Comparison of ENCODE assay signal across 10 mouse cellular contexts in the genomic region with DNA sequence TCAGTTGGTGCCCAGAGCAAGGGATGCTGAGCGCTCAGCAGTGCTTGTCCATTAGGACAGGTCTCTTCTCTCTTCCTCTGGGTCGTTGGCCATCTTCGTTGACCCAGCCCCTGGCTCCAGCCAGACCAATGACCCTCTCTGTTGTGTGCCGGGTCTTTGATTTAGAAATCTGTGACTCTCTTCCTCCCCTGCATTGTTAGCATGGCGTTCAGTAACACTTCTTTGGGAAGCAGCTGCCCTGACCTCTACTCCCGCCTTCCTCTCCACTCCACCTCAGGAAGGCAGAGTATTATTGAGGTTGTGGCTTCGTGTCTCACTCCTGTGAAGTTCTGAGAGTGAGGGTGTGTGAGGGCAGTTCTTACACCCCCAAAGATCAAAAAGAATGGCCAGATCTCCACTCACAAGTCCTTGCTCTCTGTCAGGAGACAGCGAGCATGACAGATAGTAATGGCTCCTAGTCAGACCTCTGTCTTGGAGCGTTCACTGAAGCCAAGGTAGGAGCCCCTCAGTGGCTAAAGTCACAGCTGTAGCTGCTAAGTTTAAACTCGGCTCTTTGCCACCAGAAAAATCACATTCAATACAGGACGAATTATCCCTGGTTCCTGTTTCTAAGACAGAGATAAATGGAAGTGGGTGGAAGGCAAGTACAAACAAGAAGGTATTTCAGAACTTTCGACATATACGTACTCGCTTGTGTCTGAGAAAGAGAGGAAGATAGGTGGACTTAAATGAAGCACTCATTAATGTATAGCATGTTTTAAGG. TPM values are rescaled to one million over a fixed set of nuclear protein-coding genes. Genes with fewer than 3 reads are reported as not detected.
DNase-seq lines count a peak whose midpoint lies in the region; ATAC-seq lines count a peak whose summit lies in the region.
"Had no signal": no experiment of that assay in that cellular context is flagged by ENCODE, and none has a peak within 500 bp of the region (broad histone marks: within the 10 kb centered on the region; RNA-seq: fewer than 3 reads in every experiment).

No protein-coding gene starts in this region.

- 68% methylated on average over 14 of the region's 14 CpGs for WGBS in heart, embryonic 12.5 days
- 83% methylated on average over 14 of the region's 14 CpGs for WGBS in neural tube, embryonic 15.5 days
- WGBS in intestine, embryonic 14.5 days, result 69% methylated on average over 14 of the region's 14 CpGs
- 56% methylated on average over 14 of the region's 14 CpGs for whole genome bisulfite sequencing in stomach, embryonic 14.5 days

- peaks cover 44% of the 10 kb centered on the region for H3K4me1 ChIP-seq in heart, embryonic 12.5 days (replicated peaks)
- peaks cover 17% of the 10 kb centered on the region for H3K4me1 ChIP-seq in neural tube, embryonic 15.5 days
- H3K4me1 ChIP-seq in intestine, embryonic 14.5 days (replicated peaks; ENCODE audit: control insufficient read depth, insufficient read depth, low read length), result peaks cover 22% of the 10 kb centered on the region
- H3K4me1 ChIP-seq in stomach, embryonic 14.5 days (ENCODE audit: control insufficient read depth, insufficient read depth, low read length), result peaks cover 28% of the 10 kb centered on the region

- no peaks in the 10 kb centered on the region for H3K9me3 ChIP-seq in heart, embryonic 12.5 days (replicated peaks)
- H3K9me3 ChIP-seq in neural tube, embryonic 15.5 days (replicated peaks), result no peaks in the 10 kb centered on the region
- H3K9me3 ChIP-seq in intestine, embryonic 14.5 days (ENCODE audit: control insufficient read depth, low read length), result no peaks in the 10 kb centered on the region
- H3K9me3 ChIP-seq in stomach, embryonic 14.5 days (ENCODE audit: control insufficient read depth, low read depth, low read length), result no peaks in the 10 kb centered on the region
- H3K9me3 ChIP-seq: hindbrain, embryonic 15.5 days had no signal

- no peaks in the 10 kb centered on the region for H3K36me3 ChIP-seq in heart, embryonic 12.5 days
- H3K36me3 ChIP-seq in neural tube, embryonic 15.5 days, result no peaks in the 10 kb centered on the region
- no peaks in the 10 kb centered on the region for H3K36me3 ChIP-seq in intestine, embryonic 14.5 days (ENCODE audit: control insufficient read depth, insufficient read depth, low read length)
- no peaks in the 10 kb centered on the region for H3K36me3 ChIP-seq in stomach, embryonic 14.5 days (ENCODE audit: control insufficient read depth, insufficient read depth, low read length)
- H3K36me3 ChIP-seq: hindbrain, embryonic 15.5 days had no signal

- no peak for DNase-seq in heart, postnatal 25 days (ENCODE audit: low spot score)
- DNase-seq in neural tube, embryonic 10.5 days (ENCODE audit: extremely low spot score, low spot score), result peak; percentile 12
- DNase-seq in intestine, embryonic 14.5 days (ENCODE audit: low spot score), result peak; percentile 48
- DNase-seq in right cerebral cortex, adult 18-20 months, result no peak
- no peak for DNase-seq in left cerebral cortex, postnatal 4 days

- H3K4me2 ChIP-seq in heart, embryonic 12.5 days, result 0 out of 2 replicates have a peak overlapping the region, but pooled peaks have one; percentile 0
- no peak overlapping the region for H3K4me2 ChIP-seq in neural tube, embryonic 15.5 days
- no peak overlapping the region for H3K4me2 ChIP-seq in intestine, embryonic 14.5 days (ENCODE audit: low read length)
- H3K4me2 ChIP-seq in stomach, embryonic 14.5 days (replicated peaks; ENCODE audit: low read depth, low read length), result no peak overlapping the region
- H3K4me2 ChIP-seq: hindbrain, embryonic 15.5 days had no signal

- H3K9ac ChIP-seq in heart, embryonic 12.5 days, result no peak overlapping the region
- no peak overlapping the region for H3K9ac ChIP-seq in neural tube, embryonic 15.5 days (replicated peaks)
- no peak overlapping the region for H3K9ac ChIP-seq in intestine, embryonic 14.5 days (ENCODE audit: low read length)
- H3K9ac ChIP-seq in stomach, embryonic 14.5 days (replicated peaks; ENCODE audit: low read depth, low read length), result no peak overlapping the region
- H3K9ac ChIP-seq: hindbrain, embryonic 15.5 days had no signal

- no peak for ATAC-seq in heart, embryonic 12.5 days (ENCODE audit: insufficient number of reproducible peaks, low FRiP score)
- no peak for ATAC-seq in neural tube, embryonic 15.5 days (ENCODE audit: low FRiP score)
- ATAC-seq in intestine, embryonic 14.5 days (replicated peaks; ENCODE audit: low FRiP score, low TSS enrichment, low read depth), result no peak
- ATAC-seq in stomach, embryonic 14.5 days (ENCODE audit: insufficient number of reproducible peaks, insufficient read depth, low FRiP score, low read depth), result no peak

- H3K27me3 ChIP-seq in heart, embryonic 12.5 days (replicated peaks), result no peaks in the 10 kb centered on the region
- H3K27me3 ChIP-seq in neural tube, embryonic 15.5 days (replicated peaks), result no peaks in the 10 kb centered on the region
- H3K27me3 ChIP-seq in intestine, embryonic 14.5 days (replicated peaks; ENCODE audit: control insufficient read depth, insufficient read depth, low read length), result no peaks in the 10 kb centered on the region
- H3K27me3 ChIP-seq in stomach, embryonic 14.5 days (ENCODE audit: control insufficient read depth, insufficient read depth, low read length), result no peaks in the 10 kb centered on the region
- H3K27me3 ChIP-seq: hindbrain, embryonic 15.5 days had no signal

- no peak overlapping the region for H3K4me3 ChIP-seq in heart, embryonic 12.5 days
- no peak overlapping the region for H3K4me3 ChIP-seq in neural tube, embryonic 15.5 days (replicated peaks)
- H3K4me3 ChIP-seq in intestine, embryonic 14.5 days (ENCODE audit: low read depth, low read length), result no peak overlapping the region
- no peak overlapping the region for H3K4me3 ChIP-seq in stomach, embryonic 14.5 days (ENCODE audit: low read depth, low read length)
- H3K4me3 ChIP-seq: hindbrain, embryonic 15.5 days had no signal

- intact Hi-C loops in heart, postnatal 25 days (cut with DNase I), result no loop called here
- intact Hi-C loops in left cerebral cortex, postnatal 4 days (cut with DNase I), result no loop called here

- no peak overlapping the region for H3K27ac ChIP-seq in heart, embryonic 12.5 days (ENCODE audit: poor library complexity, severe bottlenecking)
- no peak overlapping the region for H3K27ac ChIP-seq in neural tube, embryonic 15.5 days (replicated peaks)
- H3K27ac ChIP-seq in intestine, embryonic 14.5 days (ENCODE audit: low read depth), result no peak overlapping the region
- peak overlapping the region; percentile 15; the same call in 1 of the 2 replicates for H3K27ac ChIP-seq in stomach, embryonic 14.5 days (ENCODE audit: low read length)
- H3K27ac ChIP-seq: hindbrain, embryonic 15.5 days had no signal

RNA-seq across cellular contexts. Expression of a gene that starts 2.7 kb away (rescaled TPM):
- polyA plus RNA-seq in heart, embryonic 12.5 days (2016; fragmentation: Nextera tagmentation; extraction: Ambion mirVana), result 1.6 and 1.7 TPM in 2 replicates
- 1 to 10 TPM; 1.4 to 1.6 TPM for total RNA-seq in heart, postnatal 25 days (2021)
- polyA plus RNA-seq in neural tube, embryonic 15.5 days (2015; fragmentation: Nextera tagmentation; extraction: Ambion mirVana), result 0.74 and 3.7 TPM in 2 replicates
- 3.4 and 4.7 TPM in 2 replicates for polyA plus RNA-seq in intestine, embryonic 14.5 days (2014; fragmentation: Nextera tagmentation; extraction: Ambion mirVana)
- polyA plus RNA-seq in stomach, embryonic 14.5 days (2014; fragmentation: Nextera tagmentation; extraction: Ambion mirVana), result 4.5 and 5.5 TPM in 2 replicates
- total RNA-seq in left cerebral cortex, postnatal 4 days (2021), result under 1 TPM; 0.44 to 0.66 TPM

RNA-seq across cellular contexts. Expression of a gene that starts 46.7 kb away (rescaled TPM):
- polyA plus RNA-seq in heart, embryonic 12.5 days (2016; fragmentation: Nextera tagmentation; extraction: Ambion mirVana), result 0.17 and 0.29 TPM in 2 replicates
- total RNA-seq in heart, postnatal 25 days (2021), result under 1 TPM; 0.28 to 0.29 TPM
- polyA plus RNA-seq in neural tube, embryonic 15.5 days (2015; fragmentation: Nextera tagmentation; extraction: Ambion mirVana), result 1.7 TPM in 1 of 2 replicates, not detected in the other
- polyA plus RNA-seq in intestine, embryonic 14.5 days (2014; fragmentation: Nextera tagmentation; extraction: Ambion mirVana), result 0.23 and 0.62 TPM in 2 replicates
- polyA plus RNA-seq in stomach, embryonic 14.5 days (2014; fragmentation: Nextera tagmentation; extraction: Ambion mirVana), result 0.50 and 1.1 TPM in 2 replicates
- not detected for total RNA-seq in left cerebral cortex, postnatal 4 days (2021)
- total RNA-seq: left cerebral cortex, postnatal 36 days had no signal

Comparison
In these comparisons a context has a peak if more than half of its experiments do, and no peak if none do; other contexts are left out.
1. DNase-seq: peak in neural tube, embryonic 10.5 days (single experiment) and intestine, embryonic 14.5 days (single experiment); none in heart, postnatal 25 days (single experiment), right cerebral cortex, adult 18-20 months (single experiment) and left cerebral cortex, postnatal 4 days (single experiment).